Mouse (Mus musculus) 3T3-L1 (cell line): Measurements from ENCODE around the gene Fam69b.

Experiments
- DNase-seq: peaks from one replicate; pipeline ENCODE4 v3.0.0-alpha.2; 2015; ENCODE audit warnings: low read depth, low spot score

Gene Fam69b

GRCm38 (mm10) chr2:26625419-26625818 is 2.8 kb upstream of the Fam69b start:
- DNase-seq: no peak

GRCm38 (mm10) chr2:26626081-26626480 is 2.2 kb upstream of the Fam69b start:
- DNase-seq: no peak

GRCm38 (mm10) chr2:26628792-26629437 is 658 bp downstream of the Fam69b start:
- DNase-seq: no peak

GRCm38 (mm10) chr2:26632541-26633395 is 4.5 kb downstream of the Fam69b start:
- no peak for DNase-seq

- no peak for DNase-seq
These were observed 5.8 kb downstream of the Fam69b start for GRCm38 (mm10) chr2:26633953-26634530.

GRCm38 (mm10) chr2:26634629-26635488 is 6.6 kb downstream of the Fam69b start:
- no peak for DNase-seq

- no peak for DNase-seq
These were observed 7.5 kb downstream of the Fam69b start for GRCm38 (mm10) chr2:26635489-26636324.

GRCm38 (mm10) chr2:26636325-26636635 is 8.0 kb downstream of the Fam69b start:
- no peak for DNase-seq

GRCm38 (mm10) chr2:26637316-26637932 is 9.2 kb downstream of the Fam69b start:
- DNase-seq: no peak

- no peak for DNase-seq
These were observed 9.8 kb downstream of the Fam69b start for GRCm38 (mm10) chr2:26638039-26638438.

GRCm38 (mm10) chr2:26638572-26638971 is 10.3 kb downstream of the Fam69b start:
- DNase-seq: peak; percentile 44

- peak; percentile 78 for DNase-seq
These were observed 10.8 kb downstream of the Fam69b start for GRCm38 (mm10) chr2:26639083-26639482.

- DNase-seq: peak; percentile 98
These were observed 11.9 kb downstream of the Fam69b start for GRCm38 (mm10) chr2:26639838-26640830.

- peak; percentile 14 for DNase-seq
These were observed 12.9 kb downstream of the Fam69b start for GRCm38 (mm10) chr2:26641006-26641647.

GRCm38 (mm10) chr2:26643942-26644341 is 15.7 kb downstream of the Fam69b start:
- DNase-seq: peak; percentile 78

GRCm38 (mm10) chr2:26646643-26647293 is 18.5 kb downstream of the Fam69b start:
- DNase-seq: peak; percentile 95

- no peak for DNase-seq
These were observed 26.4 kb downstream of the Fam69b start for GRCm38 (mm10) chr2:26654687-26655086.

GRCm38 (mm10) chr2:26657426-26657825 is 29.2 kb downstream of the Fam69b start:
- DNase-seq: no peak
